Mouse (Mus musculus) right cerebral cortex, adult 18-20 months (tissue): ENCODE results near the gene Tns1.

Source experiments
- DNase-seq: peaks from one replicate; pipeline ENCODE4 v3.0.0; 2022; ENCODE audit warnings: mixed read lengths

Gene Tns1

DNA sequence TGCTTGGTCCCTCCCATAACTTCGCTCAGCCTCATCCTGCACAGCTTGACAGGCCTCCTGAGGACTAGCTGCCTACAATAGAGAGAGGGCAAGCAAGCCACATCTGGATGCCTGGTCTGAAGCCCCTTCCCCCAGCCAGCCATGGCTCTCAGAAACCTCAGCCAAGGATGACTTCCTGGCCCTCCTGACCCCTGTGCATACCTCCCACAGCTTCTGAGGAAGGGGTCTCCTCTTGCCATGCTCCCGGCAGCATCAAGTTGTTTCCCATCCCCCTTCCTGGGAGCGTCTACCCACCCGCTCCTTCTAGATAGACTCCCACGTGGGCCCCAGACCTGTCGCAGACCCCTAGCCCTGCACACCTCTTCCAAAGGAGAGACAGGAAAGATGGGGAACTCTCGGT lies 33.9 kb downstream of the Tns1 start:
- no peak for DNase-seq

DNA sequence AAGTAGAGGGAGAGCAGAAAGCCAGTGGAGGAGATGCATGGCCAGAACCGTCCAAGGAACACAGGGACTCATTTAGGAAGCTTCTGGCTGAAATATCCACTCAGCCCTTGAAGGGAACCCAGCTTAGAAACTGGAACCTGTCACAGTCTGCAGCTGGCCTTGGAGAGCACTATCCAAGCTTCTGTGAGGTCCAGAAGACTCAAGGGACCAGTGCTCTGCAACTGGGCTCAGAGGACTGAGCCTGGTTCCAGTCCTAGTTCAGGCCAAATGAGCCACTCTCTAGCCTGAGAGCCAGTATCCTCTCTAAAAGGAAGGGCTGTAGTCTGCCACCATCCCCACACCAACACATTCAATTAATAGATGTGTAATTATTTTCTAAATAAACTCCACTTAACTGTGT lies 35.7 kb downstream of the Tns1 start:
- no peak for DNase-seq

- DNase-seq: no peak
These were observed 38.7 kb downstream of the Tns1 start for GRCm38 (mm10) chr1:74085566-74085965.

DNA sequence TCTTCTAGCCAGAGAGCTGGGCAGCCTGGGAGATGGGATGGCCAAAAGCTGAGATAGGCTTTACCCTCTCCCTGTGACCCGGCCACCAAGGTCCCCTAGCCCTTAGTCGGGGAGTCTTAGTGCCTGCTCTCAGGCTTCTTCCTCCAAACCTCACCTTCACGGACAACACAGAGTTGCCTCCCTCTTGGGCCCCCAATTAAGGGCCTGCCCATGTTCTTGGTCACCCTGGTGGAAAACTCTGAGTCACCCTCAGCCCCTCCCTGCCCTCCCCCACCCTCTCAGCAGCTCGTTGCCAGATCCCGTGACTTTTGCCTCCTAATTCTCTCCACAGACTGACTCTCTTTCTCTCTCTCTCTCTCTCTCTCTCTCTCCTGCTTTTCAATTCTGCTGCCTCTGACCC lies 39.5 kb downstream of the Tns1 start:
- DNase-seq: no peak

DNA sequence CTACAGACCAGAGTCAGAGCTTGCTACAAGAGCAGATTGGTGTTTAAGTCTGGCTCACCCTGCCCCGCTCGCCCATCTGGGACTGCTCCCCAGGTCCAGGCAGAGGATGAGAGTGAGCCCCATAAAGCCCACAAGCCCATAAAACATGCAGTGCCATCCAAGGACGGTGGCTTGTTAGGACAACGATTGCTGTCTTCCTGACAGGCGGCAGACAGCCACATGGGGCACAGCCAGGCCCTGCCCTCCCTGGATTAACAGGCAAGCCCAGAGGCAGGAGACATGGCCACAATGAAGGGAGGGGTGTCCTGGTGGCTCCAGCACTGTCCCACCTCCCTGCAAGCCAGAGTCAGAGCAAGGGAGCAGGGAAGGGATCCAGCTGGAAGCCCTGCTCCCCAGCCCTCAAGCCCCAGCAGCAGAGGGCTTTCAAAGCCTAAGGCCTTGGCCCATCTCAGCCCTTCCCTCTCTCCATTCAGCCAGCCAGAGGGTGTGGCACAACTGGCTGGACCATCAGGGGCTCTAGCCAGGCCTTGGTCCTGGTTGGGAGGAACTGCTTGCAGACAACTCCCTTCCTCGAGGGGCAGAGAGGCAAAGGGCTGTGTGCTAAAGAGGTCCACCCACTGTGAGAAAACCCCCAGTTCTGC lies 40.1 kb downstream of the Tns1 start:
- no peak for DNase-seq

- no peak for DNase-seq
These were observed 41.3 kb downstream of the Tns1 start for GRCm38 (mm10) chr1:74082841-74083463.

DNA sequence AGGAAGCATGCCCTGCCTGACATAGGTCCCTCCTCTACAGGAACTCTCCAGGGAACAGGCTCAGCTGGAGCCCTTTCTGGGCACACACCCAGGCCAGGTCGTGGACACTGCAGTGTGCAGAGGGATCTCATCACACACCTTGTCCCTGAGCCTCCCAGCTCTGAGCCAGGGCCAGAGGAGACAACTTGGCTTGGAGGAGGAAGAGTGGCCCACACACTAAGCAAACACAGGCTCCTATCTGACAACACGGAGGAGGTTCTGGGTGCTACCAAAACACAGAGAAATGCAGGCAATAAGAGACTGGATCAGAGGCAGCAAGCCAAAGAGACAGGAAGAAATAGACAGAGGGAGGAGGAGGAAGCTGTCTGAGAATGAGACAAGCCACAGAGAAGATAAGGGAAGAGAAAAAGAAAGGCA lies 42.7 kb downstream of the Tns1 start:
- DNase-seq: peak; percentile 35

GRCm38 (mm10) chr1:74077353-74077752 lies 46.9 kb downstream of the Tns1 start:
- peak; percentile 45 for DNase-seq

DNA sequence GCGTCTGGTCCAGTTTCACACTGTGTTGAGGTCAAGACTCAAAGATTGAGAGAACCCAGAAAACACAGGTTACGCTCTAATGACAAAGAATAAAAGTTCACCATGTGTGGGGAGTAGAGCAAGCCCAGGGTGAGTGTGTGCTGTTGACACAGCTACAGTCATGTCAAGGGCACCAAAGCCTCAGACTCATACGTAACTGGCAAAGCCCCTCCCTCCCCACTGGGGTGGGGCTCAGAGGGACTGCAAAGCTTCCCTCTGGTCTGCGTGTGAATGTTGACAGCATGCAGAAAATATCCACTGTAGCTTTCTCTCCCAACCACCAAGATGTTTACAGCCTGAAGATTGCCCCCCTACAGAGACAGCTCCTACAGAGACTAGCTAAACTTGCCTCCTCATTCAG lies 48.0 kb downstream of the Tns1 start:
- no peak for DNase-seq

DNA sequence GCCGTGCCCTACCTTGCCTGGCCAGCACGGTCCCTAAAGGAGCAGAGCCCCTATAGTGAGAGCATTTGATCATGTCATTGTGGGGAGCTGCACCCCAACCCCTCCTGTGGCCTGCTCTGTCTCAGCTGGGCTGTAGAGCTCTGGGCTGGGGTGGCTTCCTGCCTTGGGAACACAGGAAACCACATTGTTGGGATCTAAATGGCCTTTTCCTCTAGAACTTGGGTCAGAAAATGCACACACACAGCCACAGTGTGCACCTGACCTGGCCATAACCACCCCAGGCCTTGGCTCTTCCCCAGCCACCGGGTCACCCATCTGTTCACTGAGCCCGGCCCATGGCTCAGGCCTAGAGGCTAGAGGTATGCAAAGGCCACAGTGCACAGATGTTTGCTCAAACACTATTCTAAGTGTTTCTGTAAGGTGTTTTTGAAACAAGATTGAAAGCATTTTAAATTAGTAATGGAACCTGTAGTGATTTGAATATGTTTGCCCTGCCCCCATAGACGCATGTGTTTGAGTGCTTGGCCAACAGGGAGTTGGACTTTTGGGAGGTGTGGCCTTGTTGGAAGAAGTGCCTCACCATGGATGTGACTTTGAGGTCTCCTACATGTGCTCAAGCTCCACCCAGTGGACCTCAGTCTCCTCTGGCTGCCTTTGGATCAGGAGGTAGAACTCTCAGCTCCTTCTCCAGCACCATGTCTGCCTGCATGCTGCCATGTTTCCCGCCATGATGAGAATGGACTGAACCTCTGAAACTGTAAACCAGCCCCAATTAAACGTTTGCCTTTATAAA lies 49.4 kb downstream of the Tns1 start:
- no peak for DNase-seq

DNA sequence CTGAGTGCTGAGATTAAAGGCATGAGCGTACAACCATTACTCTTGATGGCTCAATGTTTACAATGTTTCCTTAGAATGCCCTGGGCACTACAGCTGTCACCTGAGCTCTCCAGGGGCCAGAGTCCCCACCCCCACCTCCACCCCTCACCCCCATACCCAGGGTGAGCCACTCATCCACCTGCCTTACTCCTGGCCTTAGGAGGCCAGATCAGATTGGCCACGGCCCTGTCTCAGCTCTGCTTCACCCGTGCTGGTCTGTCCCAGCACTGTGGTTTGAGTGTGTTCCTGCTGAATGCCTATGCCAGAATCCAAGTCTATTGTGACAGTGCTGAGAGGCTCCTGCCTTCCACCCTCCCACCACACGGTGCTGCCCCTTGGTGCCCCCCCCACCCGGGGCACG lies 50.5 kb downstream of the Tns1 start:
- DNase-seq: no peak

DNA sequence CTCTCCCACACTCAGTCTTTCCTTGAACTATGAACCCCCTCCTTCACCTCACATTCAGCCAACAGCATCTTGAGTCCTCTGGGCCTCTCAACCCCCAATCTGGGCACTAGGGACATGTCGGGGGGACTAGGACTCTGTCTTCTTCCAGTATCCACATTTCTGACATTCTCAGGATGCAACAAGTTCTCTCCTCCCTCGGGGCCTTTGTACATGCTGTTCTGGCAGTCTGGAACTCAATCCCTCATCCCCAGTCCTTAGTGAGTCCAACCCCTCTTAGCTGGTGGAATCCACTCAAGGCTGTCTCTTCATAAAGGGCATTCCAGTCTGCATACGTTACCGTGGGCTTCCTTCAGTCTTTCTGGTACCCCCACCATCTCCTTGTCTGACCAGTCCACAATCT lies 53.5 kb downstream of the Tns1 start:
- DNase-seq: no peak

GRCm38 (mm10) chr1:74070001-74070551 lies 54.2 kb downstream of the Tns1 start:
- DNase-seq: no peak

DNA sequence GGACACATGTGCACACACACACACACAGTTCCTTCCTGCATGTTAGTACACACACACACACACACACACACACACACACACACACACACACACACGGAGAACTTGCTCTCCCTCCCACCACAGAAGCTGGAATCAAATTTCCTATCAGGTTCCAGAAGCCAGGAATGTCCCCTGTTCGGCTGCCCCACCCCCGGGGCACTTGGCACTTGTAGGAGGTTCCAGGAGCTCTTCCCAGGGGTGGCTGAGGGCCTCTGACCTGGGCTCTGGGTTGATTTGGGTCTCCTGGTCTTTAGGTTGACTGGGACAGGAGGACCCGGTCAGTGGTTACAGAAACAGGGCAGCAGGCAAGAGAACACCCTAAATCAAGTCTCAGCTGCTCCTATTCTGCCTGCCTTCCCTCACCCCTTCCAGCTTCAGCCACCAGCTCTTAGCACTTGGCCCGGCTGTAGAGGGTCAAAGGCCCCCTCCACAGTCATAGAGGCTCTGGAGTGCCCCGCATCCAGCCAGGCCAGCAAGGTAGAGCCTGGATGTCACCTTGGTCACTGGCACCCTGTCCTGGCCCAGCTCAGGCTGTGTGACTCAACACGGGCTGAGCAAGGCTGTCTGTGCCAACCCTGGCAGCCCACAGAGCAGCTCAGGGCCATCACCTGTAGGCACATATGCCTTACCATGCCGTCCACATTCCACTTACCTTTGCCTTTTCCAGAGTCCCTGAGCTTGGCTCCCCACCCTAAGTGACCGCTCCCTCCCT lies 55.0 kb downstream of the Tns1 start:
- no peak for DNase-seq

DNA sequence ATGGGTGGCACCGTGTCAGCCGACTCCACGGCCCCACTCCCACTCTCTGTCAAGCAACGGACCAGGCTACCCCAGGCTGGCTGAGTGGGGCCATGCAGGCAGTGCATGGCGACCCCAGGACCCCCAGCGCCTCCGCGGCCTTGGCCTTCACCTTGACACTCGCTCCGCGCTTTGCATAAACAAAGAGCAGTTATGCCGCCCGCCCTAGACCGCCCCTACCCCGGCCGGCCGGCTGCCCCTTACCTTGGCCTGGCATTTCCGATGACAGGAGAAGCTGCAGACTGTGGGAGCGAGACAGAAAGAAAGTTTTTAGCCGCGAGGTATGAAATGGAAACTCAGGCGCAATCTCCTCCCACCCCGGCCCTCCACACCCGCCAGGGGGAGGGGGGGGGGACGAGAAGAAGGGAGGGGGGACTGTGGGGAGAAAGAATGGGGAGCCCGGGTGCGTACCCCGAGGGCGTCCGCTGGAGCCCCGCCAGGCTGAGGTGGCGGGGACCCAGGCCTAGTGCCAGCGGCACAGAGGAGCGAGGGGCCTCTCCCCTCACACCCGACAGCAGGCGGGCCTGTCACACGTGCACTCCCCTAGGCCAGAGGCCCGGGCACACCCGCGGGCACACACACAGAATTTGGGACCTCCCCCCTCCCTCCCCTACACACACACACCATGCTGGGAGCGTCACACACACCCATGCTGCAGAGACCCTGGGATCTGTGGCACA lies 55.7 kb downstream of the Tns1 start:
- no peak for DNase-seq

- DNase-seq: no peak
These were observed 56.4 kb downstream of the Tns1 start for GRCm38 (mm10) chr1:74067866-74068265.

- no peak for DNase-seq
These were observed 57.7 kb downstream of the Tns1 start for GRCm38 (mm10) chr1:74066576-74066975.

- no peak for DNase-seq
These were observed 58.2 kb downstream of the Tns1 start for GRCm38 (mm10) chr1:74066061-74066460.

DNA sequence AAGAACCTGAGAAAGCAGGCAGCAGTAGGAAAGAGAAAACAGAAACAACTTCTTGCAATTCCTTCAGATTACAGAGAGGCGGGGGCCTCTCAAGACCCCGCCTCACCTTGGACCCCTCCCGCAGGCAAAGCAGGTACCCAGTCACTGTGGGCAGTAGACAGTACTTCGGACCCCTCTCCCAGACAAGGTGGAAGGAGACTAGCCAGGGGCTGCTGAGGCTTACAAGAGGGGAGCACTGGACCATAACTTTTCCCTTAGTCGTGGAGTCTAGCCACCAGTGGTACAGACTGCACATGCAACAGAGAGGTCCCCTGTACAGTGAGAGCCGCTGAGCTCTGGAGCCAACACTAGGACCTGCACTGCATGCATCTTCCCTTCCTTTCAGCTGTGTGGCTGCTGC lies 64.2 kb downstream of the Tns1 start:
- no peak for DNase-seq

GRCm38 (mm10) chr1:74059552-74059951 lies 64.7 kb downstream of the Tns1 start:
- no peak for DNase-seq

DNA sequence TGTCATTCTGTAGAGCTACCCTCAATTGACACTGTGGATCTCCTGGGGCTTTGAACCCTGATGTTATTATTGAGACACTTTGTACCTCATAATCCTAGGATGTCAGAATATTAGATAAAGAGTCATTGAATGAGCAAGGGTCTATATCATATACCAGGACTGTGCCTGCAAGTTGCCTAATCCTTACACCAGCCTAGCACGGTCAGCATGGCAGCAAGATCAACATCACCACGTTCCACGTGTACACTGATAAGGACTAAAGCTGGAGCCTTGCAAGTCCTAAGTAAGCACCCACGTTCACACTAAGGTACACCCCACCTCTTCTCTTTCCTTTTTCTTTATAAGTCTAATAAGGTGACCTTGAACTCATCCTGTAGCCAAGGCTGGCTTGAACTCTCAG lies 65.5 kb downstream of the Tns1 start:
- DNase-seq: no peak

GRCm38 (mm10) chr1:74058309-74058708 lies 65.9 kb downstream of the Tns1 start:
- DNase-seq: no peak
